Mouse (Mus musculus) thymus, postnatal 4 days (tissue): ENCODE results near the gene Ankef1.

Source experiments
- DNase-seq: peaks from one replicate; pipeline ENCODE4 v3.0.0; 2021

Gene Ankef1

DNA sequence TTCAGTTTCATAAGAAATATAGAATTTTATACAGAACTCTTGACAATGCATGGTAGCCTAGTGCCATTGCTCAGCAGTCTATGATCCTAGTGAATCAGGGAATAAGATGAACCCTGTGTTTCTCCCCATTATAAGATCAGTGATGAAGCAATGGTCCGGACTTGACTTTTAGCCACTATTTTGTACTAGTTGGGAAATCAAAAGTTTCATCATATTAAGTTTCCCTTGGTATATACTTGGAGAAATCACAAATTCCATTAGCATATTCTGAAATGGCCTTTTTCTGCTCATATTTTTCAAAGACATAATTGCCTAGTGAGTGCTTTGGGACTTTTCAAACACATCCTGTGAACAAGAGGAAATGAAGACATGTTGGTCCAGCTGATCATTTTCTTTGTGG lies at the start of gene Ankef1:
Gene Ankef1 (plus strand): TSS at position 260 of the 400 bp plus-strand sequence.
- DNase-seq = no peak

DNA sequence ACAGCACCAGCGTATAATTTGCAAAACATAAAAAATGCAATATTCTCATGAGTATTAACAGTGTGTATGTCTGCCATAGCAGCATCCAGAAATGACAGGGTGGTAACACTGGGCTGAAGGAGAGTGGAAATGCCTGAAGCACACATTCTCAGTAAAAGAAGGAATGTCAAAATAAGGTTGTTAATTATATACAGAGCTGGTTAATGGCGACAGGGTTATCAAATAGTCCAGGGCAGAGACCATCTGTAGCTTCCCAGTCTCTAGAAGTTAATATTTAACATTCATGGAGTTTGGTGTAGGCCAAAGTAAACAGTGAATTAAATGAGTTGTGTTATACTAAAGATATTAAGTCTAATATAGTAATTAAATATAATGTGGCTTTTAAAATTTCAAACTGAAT lies 45.2 kb upstream of the Ankef1 start:
- no peak for DNase-seq

DNA sequence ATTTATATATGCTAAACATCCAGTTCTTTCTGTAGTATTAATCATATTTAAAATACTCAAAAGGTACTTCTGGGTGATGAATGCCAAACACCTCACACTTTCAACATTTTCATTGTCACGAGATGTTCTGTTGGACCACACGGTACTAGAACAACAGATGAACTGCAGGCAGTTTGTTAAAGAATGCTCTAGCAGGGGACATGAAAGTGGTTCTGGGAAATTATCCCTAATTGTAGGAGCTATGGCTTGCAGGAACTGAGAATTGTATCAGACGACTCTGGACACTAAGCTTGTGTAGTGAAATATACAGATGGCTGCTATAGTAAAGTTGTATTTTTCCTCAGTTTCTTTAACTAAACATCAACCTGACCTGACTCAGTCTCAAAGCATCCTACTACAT lies 44.8 kb upstream of the Ankef1 start:
- no peak for DNase-seq

DNA sequence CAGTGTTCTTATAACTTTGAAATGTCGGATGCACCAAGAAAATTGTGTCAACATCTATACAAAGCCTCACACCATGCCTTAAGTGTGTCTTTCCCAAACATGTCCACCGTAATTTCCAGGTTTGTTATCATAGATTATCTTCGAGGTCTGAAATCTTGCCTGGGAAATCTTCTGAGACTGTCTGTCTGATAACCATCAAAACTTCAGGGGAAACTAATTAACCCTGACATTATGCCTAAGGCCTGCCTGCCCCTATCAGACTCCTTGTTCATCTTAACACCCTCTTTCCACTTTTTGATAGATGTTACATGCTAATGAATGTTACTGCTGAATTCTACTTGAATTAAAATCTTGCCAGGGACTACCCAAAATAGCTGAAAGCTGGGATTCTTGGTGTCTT lies 24.1 kb upstream of the Ankef1 start:
- no peak for DNase-seq

DNA sequence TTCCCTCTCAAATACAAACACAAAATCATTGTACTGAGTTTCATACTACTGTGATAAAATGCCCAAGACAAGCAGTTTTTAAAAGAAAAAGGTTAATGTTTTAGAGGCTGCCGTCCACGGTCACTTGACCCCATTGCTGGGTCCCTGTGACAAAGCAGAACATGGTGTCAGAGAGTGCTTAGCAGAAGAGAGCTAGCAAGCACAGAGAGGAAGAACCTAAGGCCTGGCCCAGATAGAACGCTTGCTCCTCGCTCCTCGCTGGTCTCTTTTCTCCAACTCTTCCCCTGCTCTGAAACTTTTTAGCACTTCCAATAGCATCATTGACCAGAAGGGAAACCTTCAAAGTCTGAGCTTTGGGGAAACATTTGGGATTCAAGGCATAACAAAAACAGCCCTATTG lies 19.4 kb upstream of the Ankef1 start:
- DNase-seq = no peak

DNA sequence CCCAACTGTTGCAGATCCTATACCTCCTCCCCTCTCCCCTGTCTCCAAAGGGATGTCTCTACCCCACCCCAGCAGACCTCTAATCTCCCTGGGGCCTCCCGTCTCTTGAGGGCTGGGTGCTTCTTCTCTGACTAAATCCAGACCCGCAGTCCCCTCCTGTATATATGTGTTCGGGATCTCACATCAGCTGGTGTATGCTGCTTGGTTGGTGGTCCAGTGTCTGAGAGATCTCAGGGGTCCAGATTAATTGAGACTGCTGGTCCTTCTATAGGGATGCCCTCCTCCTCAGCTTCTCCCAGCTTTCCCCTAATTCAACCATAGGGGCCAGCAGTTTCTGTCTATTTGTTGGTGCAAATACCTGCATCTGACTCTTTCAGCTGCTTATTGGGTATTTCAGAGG lies 18.7 kb upstream of the Ankef1 start:
- DNase-seq = no peak

DNA sequence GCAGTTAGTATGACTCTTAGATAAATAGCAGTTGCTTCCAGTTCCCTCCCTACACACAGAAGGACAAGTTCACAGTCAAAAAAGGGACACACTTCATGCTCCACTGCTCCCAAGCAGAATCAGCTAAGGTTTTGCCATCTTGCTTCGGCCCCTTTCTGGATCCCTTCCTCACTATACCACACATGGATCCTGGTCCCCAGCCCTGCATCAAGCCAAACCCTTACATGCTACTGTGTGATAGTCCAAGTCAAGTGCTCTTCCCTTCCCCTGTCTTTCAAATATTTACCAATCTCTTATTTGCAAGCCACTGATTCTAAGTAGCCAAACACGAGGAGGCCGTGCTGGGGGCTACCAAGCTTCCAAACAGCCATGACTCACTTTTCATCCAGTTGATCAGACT lies 16.8 kb upstream of the Ankef1 start:
- no peak for DNase-seq

DNA sequence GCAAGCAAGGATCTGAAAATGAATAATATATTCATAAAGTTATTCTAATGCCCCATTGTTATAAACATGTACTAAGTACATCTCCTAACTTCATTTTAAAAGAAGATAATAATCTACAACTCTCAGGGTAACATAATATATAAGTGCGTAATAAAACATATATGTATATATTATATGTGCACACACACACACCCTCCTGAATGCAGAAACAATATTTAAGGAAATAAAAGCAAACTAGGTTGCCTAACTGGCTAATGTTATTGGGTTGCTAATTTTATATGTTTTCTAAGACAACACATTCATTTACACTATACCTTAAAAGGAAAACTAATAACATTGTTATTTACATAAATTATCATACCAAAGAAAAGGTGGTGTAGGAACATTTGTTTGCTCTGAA lies 16.3 kb upstream of the Ankef1 start:
- no peak for DNase-seq

DNA sequence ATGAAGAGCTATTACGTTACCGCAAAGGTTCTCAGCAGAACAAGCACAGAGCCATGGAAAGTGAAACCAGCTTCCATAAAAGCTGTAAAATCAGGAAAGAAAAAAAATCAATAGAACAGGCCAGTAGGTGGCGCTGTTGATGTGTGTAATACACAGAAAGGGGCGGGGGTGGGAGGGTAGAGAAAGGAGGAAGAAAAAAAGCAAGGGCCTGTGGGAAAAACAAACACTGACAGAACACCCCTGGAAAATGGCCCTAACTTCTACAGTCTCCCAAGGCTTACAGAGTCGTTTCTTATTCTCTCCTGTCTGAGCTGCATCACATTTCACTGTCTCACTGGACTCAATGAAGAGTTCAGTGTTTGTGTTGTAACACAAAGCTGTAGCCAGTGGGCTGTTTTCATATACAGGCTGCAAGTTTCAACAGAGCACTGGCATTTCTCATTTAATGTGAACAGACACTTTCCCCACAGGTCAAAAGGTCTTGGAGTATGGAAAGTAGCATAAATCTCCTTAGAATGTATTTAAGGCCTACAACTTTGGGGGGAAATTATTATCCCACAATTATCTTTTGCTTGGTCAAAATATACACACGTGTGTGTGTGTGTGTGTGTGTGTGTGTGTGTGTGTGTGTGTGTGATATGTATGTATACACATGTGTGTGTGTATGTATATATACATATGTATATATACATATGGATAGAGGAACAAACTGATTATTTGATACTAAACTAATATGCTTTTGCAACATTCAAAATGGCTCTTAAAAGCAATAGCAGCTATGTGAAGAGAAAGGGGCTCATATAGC lies 15.7 kb upstream of the Ankef1 start:
- DNase-seq = peak; percentile 60

DNA sequence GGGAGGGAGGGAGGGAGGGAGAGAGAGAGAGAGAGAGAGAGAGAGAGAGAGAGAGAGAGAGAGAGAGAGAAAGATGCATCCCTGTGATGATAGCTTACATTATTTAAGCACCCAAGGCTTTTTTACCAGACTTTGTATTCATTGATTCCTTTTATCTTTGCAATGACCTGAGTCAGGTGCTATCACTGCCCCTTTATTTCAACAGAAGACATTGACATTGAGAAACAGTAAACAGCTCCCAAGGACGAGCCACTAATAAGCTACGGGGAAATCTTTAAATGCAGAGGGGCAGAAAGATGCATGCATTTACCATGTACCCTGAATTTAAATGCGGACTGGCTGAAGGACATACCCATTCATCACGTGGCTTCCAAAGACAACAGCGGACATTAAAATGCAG lies 14.7 kb upstream of the Ankef1 start:
- DNase-seq = no peak

DNA sequence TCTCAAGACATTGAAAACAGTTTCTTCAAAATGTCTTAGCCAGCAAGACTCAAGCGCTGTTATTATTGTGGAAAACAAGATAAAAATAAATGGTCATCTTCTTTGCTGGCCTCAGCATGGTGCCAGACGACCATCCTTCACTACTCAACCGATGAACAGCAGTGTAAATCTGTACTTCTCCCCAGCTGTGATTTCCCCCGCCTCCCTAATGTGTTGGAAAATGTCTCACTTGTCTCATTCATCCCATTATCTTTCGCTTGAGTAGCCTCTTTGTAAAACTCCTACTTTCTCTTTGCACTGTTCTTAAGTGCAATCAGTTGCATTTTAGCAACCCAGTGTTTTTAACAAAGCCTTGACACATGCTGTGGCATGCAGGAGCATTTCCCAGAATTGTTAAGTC lies 9.4 kb downstream of the Ankef1 start:
- no peak for DNase-seq

DNA sequence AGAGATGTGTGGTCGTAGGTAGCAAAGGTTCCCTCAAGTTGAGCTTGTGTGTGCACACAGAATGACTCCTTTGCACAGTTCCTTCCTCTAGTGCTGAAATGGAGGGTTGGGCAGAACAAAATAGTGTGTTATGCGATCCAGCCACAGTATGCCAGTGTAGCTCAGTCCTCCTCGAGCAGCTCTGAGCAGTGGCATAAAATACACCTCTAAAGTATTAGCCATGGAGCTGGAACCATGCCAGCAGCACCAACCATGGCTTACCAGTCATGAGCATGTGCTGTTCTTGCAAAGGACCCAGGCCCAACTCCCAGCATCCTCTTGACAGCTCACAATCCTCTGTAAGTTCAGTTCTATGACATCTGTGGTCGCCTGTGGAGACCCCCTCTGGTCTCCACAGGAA lies 10.0 kb downstream of the Ankef1 start:
- DNase-seq = no peak

DNA sequence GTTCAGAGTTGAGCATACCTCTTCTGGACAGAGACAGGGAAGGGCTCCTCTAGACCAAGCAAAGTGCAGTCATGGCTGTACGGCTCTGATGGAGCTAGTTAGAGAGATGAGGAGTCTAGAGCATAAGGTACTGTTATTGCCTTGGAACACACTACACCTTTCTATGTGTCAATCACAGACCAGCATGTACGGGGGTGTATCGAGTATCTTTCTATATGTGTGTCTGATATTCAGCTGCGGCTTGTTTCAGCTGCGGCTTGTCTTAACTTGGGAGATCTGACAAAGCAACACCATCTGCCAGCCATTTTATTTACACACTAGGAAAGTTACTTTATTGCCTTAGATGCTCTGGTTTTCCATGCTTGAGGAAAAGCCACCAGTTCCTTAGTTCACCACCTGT lies 11.1 kb downstream of the Ankef1 start:
- no peak for DNase-seq

DNA sequence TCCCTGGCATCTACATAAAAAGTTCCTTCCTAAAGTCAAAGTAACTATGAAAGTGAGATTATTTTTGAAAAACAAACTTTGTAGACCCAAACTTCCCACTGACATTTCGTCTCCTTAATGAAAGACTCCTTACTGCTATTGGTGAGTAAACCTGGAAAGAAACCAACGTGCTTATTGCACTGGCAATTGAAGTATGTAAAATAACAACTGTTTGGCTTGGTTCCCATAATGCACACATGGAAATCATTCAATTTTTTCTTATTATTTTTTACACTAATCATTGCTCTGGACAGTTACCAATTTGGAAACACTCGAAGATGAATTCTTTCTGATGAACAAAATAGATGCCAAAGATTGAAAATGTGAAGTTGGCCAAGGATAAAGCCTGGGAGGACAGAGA lies 12.1 kb downstream of the Ankef1 start:
- no peak for DNase-seq

DNA sequence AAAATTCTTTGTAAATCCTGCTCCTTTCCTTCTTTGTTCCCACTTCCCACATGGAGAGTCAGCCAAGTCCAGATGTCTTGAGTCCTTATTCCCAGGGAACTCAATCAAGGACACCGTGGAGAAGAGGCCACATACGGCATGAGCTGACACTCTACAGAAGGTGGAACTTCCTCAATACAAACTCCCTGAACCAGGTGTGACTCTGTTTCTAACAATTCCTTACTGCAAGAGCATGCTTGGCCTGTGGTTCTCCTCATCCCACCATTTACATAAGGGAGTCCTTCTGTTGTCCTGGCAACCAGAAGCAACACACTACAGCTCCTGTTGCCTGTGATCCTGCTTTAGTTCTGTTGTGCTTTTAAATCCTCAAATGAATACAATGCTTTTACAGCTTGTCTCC lies 13.8 kb downstream of the Ankef1 start:
- no peak for DNase-seq

DNA sequence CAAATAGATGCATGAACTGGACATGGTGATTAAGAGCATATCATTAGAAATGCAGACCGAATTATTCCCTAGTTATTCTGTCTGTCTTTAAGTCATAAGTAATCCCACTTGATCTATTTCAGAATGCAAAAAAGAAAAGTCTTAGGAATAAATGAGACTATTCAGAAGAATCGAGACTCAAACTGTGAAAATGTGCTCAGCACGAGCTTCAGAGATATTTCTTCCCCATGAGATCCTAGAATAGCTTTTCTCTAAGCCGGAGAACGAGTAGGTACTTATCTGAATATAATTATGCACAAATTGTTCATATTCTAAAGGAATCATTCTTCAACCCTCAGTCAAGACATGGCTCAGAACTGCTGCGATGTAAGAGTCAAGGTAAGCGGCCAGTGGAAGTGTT lies 27.2 kb downstream of the Ankef1 start:
- DNase-seq = no peak

DNA sequence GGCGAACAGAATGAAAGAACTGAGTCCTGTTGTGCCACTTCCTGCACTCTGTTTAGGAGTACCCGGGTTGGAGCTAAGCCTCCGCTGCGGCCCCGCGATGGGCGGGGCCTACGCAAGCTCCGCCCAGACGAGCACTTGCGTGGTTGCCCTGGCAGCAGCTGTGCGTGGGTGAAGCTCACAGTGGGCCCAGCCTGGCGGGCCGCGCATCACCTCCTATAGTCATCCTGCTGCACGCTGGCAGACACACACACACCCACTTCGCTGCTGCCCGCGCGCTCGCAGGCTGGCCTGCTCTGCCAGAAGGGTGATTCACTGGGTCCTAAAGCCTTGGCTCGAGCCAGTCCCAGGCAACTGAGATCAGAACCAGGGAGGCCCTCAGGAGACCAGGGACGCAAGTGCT lies 30.3 kb downstream of the Ankef1 start:
- DNase-seq = peak; percentile 60

DNA sequence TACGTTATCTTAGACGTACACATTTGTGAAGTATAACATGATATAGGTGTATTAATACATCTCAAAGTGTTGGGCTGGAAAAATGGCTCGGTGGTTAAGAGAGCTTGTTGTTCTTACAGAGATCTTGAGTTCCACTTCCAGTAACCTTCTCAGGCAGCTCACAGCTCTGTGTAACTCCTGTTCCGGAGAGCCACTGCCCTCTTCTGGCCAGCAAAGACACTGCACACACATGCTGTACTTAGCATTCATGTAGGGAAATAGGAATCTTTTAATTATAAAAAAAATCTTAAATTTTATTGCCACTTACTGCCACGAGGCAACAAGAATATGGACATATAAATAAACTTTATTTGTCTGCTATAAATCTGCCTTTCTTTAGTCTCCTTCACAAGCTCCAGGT lies 56.3 kb downstream of the Ankef1 start:
- DNase-seq = peak; percentile 7

DNA sequence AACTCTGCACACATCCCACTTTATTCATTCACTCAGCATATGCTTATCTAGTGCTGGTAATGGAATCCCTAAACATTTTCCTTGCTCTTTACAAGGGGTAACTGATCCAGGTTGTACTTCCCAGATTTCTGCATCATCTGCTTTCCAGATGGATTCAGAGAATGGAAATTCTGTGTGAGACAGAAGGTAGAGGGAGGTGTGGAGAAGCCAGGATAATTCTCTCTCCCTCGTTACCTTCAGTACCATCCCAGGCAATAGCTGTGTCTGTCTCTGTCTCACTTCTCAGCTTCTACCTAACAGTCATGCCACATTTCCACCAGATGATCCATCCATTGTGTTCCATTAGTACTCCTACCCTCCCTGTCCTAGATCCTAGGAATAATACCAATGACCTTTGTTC lies 60.6 kb downstream of the Ankef1 start:
- DNase-seq = no peak

DNA sequence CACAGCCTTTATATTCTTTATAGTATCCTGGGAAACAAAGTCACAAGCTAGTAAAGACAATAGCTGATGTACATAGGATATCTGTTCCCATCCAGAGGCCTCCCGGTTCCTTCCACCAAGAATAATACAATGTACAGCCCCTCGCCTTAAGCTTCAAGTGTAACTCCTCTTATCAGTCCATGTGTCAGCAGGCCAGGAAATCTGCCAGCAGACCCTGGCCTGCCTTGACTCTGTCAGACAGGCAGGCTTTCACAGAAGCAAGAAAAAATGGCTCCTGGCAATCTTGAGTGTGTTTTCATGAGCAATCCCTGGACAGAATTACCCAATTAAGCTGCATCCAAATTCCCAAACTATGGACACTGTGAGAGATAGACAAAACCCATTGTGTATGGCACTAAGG lies 69.1 kb downstream of the Ankef1 start:
- no peak for DNase-seq

DNA sequence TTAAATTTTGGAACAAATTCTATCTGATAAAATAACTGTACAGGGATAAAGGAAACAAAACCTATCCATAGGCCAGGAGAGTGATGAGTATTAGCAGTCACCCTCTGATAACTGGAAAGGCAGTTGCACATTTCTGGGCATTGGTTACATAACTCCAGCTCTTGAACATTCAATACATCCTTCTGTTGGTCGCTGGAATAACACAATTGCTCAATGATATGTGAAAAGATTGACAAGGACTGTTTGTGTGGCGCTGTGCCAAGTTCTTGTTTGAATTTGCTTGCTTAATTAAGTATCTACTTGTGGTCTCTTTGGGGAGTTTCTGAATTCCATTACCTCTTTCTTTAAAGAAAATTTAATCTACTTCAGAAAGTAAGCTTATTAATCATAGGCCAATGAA lies 81.1 kb downstream of the Ankef1 start:
- no peak for DNase-seq

DNA sequence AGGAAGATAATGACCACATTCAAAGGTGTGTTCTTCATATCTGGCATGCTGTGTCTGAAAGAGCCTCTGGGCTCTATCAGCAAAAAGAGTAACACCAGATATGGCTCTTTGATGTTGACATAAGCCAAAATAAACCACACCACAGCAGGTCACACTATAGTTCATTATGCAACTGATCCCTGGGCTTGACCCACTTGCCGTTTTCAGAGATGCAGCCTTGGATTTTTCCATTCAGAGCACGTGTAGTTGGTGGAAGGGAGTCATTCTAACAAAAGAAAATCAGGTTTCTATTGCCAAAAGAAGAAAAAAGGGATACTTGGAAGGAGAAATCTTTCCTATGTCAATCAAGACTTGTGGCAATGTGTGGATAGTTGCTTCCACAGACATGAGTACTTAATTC lies 87.1 kb downstream of the Ankef1 start:
- DNase-seq = no peak

DNA sequence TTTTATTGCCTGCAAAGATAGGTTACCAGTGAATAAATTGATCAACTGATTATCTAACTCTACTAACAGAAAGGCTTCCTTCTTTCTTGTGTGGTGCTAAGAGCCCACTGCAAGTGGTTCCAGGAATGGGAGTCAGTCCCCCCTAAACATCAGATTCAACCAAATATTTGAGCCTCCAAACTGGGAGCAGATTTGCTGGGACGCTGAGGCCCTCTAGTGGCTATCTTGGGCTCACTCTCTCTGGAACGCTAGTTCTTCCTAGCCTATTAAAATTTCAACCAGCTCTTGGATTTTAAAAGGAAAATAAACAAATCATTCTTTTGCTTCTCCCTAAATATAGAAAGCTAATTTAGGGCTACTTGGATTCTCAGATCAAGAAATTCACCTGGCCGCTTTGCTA lies 94.7 kb downstream of the Ankef1 start:
- DNase-seq = peak; percentile 12

DNA sequence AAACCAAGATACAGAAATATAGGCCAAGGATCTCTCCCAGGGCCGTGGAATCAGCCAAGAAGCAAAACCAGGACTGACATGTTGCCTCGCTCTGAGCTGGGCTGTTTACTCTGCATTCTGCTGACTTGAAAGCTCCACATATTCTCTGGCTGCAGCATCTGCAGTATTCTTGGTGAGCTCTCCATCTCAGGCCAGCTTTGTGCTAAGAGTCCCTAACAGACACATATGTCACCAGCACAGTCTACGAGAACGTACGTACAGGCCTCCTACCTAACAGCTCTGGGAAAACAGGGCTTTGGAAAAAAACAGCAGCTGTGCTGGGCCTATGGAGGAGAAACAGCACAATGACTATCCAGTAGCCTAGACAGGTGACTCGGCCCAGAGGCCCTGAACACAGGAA lies 97.0 kb downstream of the Ankef1 start:
- DNase-seq = no peak

DNA sequence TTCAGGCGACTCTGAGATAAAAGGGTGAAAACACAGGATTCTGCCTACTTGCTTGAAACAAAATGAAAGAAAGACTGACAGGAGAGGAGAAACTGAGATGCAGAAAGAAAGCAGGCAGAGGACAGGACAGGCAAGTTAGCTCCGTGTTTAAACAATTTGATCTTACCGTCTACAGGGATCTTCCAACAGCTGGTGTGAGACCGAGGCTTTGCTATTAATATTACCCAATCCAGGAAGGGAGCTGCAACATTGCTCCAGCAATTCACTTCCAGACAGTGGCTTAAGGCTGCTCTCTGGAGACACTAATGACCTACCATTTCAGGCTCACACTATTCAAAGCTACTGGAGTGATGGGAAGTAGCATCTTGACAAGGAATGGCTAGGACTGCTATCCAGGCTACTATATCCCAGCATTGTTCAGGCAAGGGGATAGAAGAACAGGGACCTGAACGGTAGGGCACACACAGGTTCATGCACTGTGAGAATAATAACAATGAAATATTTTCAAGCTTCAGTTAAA lies 99.0 kb downstream of the Ankef1 start:
- DNase-seq = no peak
